Mouse (Mus musculus): Measurements from ENCODE around the gene Etnppl. TPM values are rescaled to one million over a fixed set of nuclear protein-coding genes. Genes with fewer than 3 reads are reported as not detected.

Gene Etnppl
- total and polyA plus RNA-seq, 3 experiments = not detected

DNA sequence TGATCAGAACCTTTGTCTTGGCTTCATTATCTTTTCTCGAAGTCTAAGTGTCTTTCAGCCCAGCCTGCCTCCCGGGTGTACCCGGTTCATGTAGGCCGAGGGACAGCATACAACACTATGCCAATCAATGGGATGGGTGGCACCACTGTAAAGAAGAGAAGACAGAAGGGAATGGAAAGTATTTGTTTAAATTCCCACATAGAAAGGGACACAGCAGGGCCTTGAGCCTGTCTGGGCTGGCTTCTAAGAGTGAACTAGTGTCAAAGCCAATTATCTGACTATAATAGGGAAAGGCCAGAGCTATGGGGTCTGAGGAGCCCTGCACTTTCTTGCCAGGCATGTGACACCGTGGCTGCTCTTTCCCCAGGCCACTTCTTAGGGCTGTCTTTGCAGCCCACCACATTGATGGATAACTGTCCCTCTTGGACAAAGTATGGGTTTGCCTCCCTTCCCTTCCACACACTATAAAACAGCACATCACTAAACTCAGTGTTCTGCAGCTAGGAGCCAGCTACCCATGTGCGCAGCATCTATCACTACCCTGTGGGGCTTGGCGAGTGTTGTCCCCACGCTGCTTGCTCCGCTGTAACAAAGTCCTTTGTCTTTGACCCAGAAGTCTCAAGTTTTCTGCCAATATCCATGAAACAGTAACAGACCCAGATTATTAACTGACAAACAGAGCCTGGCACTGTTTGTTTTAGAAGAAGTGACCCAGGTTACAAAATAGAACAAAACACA, 67.2 kb downstream of the Etnppl start:
- Histone ChIP-seq H3K27me3 (ENCODE audit: control insufficient read depth in 1 of 2, insufficient read depth in 2 of 2, low read length in 2 of 2) (no peaks in the 10 kb centered on the region), H3K27ac (ENCODE audit: control insufficient read depth, low read depth, low read length) (no peak overlapping the region), H3K4me1 (ENCODE audit: control insufficient read depth in 1 of 2, insufficient read depth in 2 of 2, low read length in 2 of 2) (no peaks in the 10 kb centered on the region), H3K4me3 (ENCODE audit: control insufficient read depth in 1 of 2, insufficient read depth in 1 of 2, low read depth in 2 of 2, low read length in 2 of 2) (no peak overlapping the region), H3K36me3 (ENCODE audit: control insufficient read depth in 1 of 2, insufficient read depth in 2 of 2, low read length in 2 of 2) (no peaks in the 10 kb centered on the region), H3K9ac (ENCODE audit: control insufficient read depth, low read depth, low read length, poor library complexity, severe bottlenecking) (no peak overlapping the region), H3K79me2 (ENCODE audit: control insufficient read depth, insufficient read depth, low read length, poor library complexity) (no peaks in the 10 kb centered on the region), H3K9me3 (replicated peaks; ENCODE audit: insufficient read depth, low read length) (no peaks in the 10 kb centered on the region)
- DNase-seq (ENCODE audit: low read depth, low spot score) = no peak
- TF ChIP-seq MAFK (IDR thresholded peaks at IDR 0.05; ENCODE audit: borderline replicate concordance, low read depth, low read length) = no peak

DNA sequence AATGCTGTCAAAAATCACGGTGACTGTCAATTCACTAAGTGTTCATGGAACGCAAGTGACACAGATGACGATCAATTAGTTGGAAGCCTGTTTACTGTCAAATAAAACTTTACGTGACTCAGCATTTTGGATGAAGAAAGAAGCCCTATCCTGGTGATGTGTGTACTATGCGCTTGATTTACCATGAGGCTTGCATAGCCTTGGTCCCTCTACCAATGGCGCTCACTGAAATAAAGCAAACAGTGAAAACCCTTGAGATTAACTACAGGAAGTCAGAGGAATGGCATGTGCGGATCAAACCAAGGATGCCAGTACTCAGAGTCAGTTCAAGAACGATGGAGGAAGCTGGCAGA, 67.7 kb downstream of the Etnppl start:
- H3K27ac ChIP-seq (ENCODE audit: control insufficient read depth, low read depth, low read length) = no peak overlapping the region
- H3K4me1 ChIP-seq (ENCODE audit: control insufficient read depth in 1 of 2, insufficient read depth in 2 of 2, low read length in 2 of 2) = peaks cover 0 to under 1% of the 10 kb centered on the region in 2 experiments; a peak in 1 of 4 replicates
- H3K27me3 ChIP-seq (ENCODE audit: control insufficient read depth in 1 of 2, insufficient read depth in 2 of 2, low read length in 2 of 2) = no peaks in the 10 kb centered on the region
- DNase-seq (ENCODE audit: low read depth, low spot score) = no peak
- peaks cover 0 to 2% of the 10 kb centered on the region in 2 experiments; a peak in 2 of 4 replicates for H3K36me3 ChIP-seq (ENCODE audit: control insufficient read depth in 1 of 2, insufficient read depth in 2 of 2, low read length in 2 of 2)
- no peak overlapping the region for H3K4me3 ChIP-seq (ENCODE audit: control insufficient read depth in 1 of 2, insufficient read depth in 1 of 2, low read depth in 2 of 2, low read length in 2 of 2)
- no peaks in the 10 kb centered on the region for H3K9me3 ChIP-seq (replicated peaks; ENCODE audit: insufficient read depth, low read length)
- no peak for TF ChIP-seq JUND (IDR thresholded peaks at IDR 0.05; ENCODE audit: low read depth, low read length)
- no peak for TF ChIP-seq ETS1 (IDR thresholded peaks at IDR 0.05; ENCODE audit: low read depth, low read length)
- no peak for TF ChIP-seq TAL1 (IDR thresholded peaks at IDR 0.05; ENCODE audit: low read length)
- no peak for TF ChIP-seq SMC3 (IDR thresholded peaks at IDR 0.05; ENCODE audit: low read depth, low read length)
- no peak for TF ChIP-seq EP300 (IDR thresholded peaks at IDR 0.05; ENCODE audit: low read depth in 1 of 2, low read length in 2 of 2)
- TF ChIP-seq MAZ (IDR thresholded peaks at IDR 0.05; ENCODE audit: low read depth, low read length) = no peak
- no peak for TF ChIP-seq ZNF384 (IDR thresholded peaks at IDR 0.05; ENCODE audit: low read depth, low read length)
- TF ChIP-seq MAX (IDR thresholded peaks at IDR 0.05; ENCODE audit: low read length) = no peak
- TF ChIP-seq KAT2A (conservative IDR thresholded peaks at IDR 0.05; ENCODE audit: low read depth, low read length) = no peak
- no peak for TF ChIP-seq RAD21 (IDR thresholded peaks at IDR 0.05; ENCODE audit: low read depth, low read length)
- no peak for TF ChIP-seq BHLHE40 (IDR thresholded peaks at IDR 0.05; ENCODE audit: borderline replicate concordance, low read depth, low read length)
- no peak for TF ChIP-seq MYB (IDR thresholded peaks at IDR 0.05; ENCODE audit: low read depth, low read length)
- TF ChIP-seq ZKSCAN1 (IDR thresholded peaks at IDR 0.05; ENCODE audit: low read depth, low read length) = no peak
- no peak for TF ChIP-seq NRF1 (IDR thresholded peaks at IDR 0.05; ENCODE audit: insufficient read depth, low read depth, low read length, poor library complexity, severe bottlenecking)
- TF ChIP-seq ZMIZ1 (IDR thresholded peaks at IDR 0.05; ENCODE audit: low read depth, low read length) = no peak
- no peak for TF ChIP-seq NELFE (IDR thresholded peaks at IDR 0.05; ENCODE audit: low read depth, low read length)
- H3K9ac ChIP-seq (ENCODE audit: control insufficient read depth, low read depth, low read length, poor library complexity, severe bottlenecking) = no peak overlapping the region
- no peaks in the 10 kb centered on the region for H3K79me2 ChIP-seq (ENCODE audit: control insufficient read depth, insufficient read depth, low read length, poor library complexity)
